Mouse (Mus musculus) hindbrain, embryonic 13.5 days (tissue): Measurements from ENCODE around the gene Fam214b. TPM values are rescaled to one million over a fixed set of nuclear protein-coding genes. Genes with fewer than 3 reads are reported as not detected.
A peak's percentile ranks its signal among the peaks of the same experiment; 100 is the strongest.

Source experiments
- ATAC-seq: fragments of 200-750 bp; cut with Nextera tagmentation; 2 replicates; pipeline ENCODE4 v1.8.0; 2017; ENCODE audit warnings: moderate TSS enrichment; ENCODE audit not compliant: low FRiP score
- H3K27ac ChIP-seq: fragments of 300-500 bp; sonication (generic); 2 replicates; pipeline ENCODE4 v1.5.1; 2015; ENCODE audit warnings: inconsistent platforms, mild to moderate bottlenecking, moderate library complexity
- H3K27me3 ChIP-seq: fragments of 300-500 bp; sonication (generic); 2 replicates; pipeline ENCODE4 v1.6.1; 2015; ENCODE audit warnings: mild to moderate bottlenecking, inconsistent platforms
- H3K36me3 ChIP-seq: fragments of 300-500 bp; sonication (generic); 2 replicates; pipeline ENCODE4 v1.6.1; 2015; ENCODE audit warnings: mild to moderate bottlenecking, inconsistent platforms
- H3K4me1 ChIP-seq: fragments of 300-500 bp; sonication (generic); replicated peaks from 2 replicates; pipeline ENCODE4 v1.6.1; 2015; ENCODE audit warnings: inconsistent platforms
- H3K4me2 ChIP-seq: fragments of 300-500 bp; sonication (generic); 2 replicates; pipeline ENCODE4 v1.6.1; 2015; ENCODE audit warnings: inconsistent platforms, mild to moderate bottlenecking, moderate library complexity
- H3K4me3 ChIP-seq: fragments of 300-500 bp; sonication (generic); 2 replicates; pipeline ENCODE4 v1.5.1; 2015; ENCODE audit warnings: mild to moderate bottlenecking, inconsistent platforms
- H3K9ac ChIP-seq: fragments of 300-500 bp; sonication (generic); 2 replicates; pipeline ENCODE4 v1.6.1; 2015; ENCODE audit warnings: mild to moderate bottlenecking, inconsistent platforms
- H3K9me3 ChIP-seq: fragments of 300-500 bp; sonication (generic); 2 replicates; pipeline ENCODE4 v1.6.1; 2016; ENCODE audit warnings: inconsistent platforms
- WGBS: fragments of 180-500 bp; shearing (Covaris S2); methylation state at CpG from one replicate; pipeline ENCODE4 v1.1.7; 2015; 5-methylcytosine and 5-hydroxymethylcytosine counted together
- polyA plus RNA-seq: library from polyadenylated mRNA; unstranded; fragments of >200 nt; fragmentation: Nextera tagmentation; extraction: Ambion mirVana; gene quantifications from 2 replicates; pipeline ENCODE4 v1.2.1, GENCODE M21; 2015

Gene Fam214b
- polyA plus RNA-seq, 1 experiment from 2014 or later = 33.3 TPM

DNA sequence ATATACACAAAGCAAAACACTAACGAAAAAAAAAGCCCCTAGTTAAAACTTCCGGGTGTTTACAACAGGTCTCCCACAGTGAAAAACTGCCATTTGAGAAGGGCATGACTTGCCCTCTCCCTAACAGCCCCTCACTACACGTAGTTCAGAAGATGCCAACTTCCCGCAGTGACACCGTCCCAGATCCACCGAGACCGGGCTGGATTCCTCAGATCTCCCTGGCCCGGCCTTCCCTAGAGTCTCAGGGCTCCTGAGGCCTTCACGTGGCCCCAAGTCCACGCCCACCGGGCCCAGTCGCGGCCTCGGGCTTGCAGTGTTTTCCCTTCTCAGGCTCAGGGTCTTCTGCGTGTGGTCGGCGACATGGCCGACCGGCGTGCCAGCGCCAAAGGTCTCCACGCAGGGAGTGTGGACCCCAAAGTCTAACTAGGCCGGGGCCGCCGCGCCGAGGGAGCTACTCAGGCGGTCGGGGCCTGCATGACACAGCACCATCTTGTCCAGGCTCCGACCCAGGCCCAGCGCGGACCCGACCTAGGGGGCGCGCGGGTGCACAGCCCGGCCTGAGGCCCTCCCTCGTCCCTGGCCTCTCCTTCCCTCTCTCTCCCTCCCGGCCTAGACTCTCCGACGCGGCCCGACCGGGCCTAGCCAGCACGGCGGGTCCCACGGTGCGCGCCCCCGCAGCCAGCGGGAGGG lies 46.4 kb downstream of the Fam214b start:
- ATAC-seq = peak; percentile 83
- peaks cover 19% of the 10 kb centered on the region for H3K36me3 ChIP-seq
- peaks cover 27% of the 10 kb centered on the region for H3K4me1 ChIP-seq
- no peaks in the 10 kb centered on the region for H3K9me3 ChIP-seq
- under 1% methylated on average over 47 of the region's 51 CpGs for WGBS
- H3K27ac ChIP-seq = peak overlapping the region; percentile 99
- H3K4me3 ChIP-seq = peak overlapping the region; percentile 87
- H3K27me3 ChIP-seq = no peaks in the 10 kb centered on the region
- H3K9ac ChIP-seq = peak overlapping the region; percentile 94
- H3K4me2 ChIP-seq = peak overlapping the region; percentile 85

DNA sequence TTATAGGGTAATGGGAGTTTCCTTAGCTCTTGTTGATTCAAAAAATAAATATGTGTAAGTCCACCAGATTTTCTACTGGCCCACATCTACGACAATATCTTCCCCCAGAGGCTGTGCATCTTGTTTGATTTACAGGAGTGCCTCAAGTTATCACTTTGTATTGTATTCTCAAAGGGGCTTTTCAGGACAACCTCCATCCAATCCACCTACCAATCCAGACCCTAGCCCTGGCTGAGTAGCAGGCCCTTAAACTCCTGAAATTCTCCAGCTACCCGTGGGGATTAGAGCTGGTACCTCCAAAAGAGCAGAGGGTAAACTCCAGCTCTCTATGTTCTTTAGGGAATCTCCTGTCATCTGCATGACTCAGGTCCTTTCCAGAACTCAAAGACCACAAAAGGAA lies 48.0 kb downstream of the Fam214b start:
- peak overlapping the region; percentile 85 for H3K4me2 ChIP-seq
- H3K9me3 ChIP-seq = no peaks in the 10 kb centered on the region
- H3K4me1 ChIP-seq = peaks cover 27% of the 10 kb centered on the region
- no peak overlapping the region for H3K27ac ChIP-seq
- H3K4me3 ChIP-seq = peak overlapping the region; percentile 87
- ATAC-seq = no peak
- H3K9ac ChIP-seq = peak overlapping the region; percentile 94
- 72% methylated on average over 2 of the region's 2 CpGs for WGBS
- no peaks in the 10 kb centered on the region for H3K27me3 ChIP-seq
- peaks cover 35% of the 10 kb centered on the region for H3K36me3 ChIP-seq

DNA sequence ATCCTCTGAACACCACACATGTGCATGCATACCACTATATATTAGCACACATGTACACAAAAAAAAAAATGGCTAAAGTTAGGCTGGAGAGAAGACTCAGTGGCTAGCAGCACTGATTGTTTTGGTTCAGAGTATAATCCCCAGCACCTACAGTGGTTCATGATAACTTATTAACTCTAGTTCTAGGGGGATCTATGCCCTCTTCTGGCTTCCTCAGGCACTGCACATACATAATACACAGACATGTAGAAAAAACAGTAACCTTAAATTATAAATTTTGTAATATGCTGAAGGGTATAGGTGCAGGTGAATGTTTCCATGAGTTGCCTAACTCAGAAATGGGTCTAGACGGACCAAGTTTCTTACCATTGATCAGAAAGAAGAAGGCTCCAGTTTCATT lies 57.7 kb downstream of the Fam214b start:
- H3K36me3 ChIP-seq = peaks cover 97% of the 10 kb centered on the region
- ATAC-seq = no peak
- H3K4me3 ChIP-seq = no peak overlapping the region
- no peaks in the 10 kb centered on the region for H3K27me3 ChIP-seq
- no peaks in the 10 kb centered on the region for H3K4me1 ChIP-seq
- H3K4me2 ChIP-seq = no peak overlapping the region
- H3K9me3 ChIP-seq = no peaks in the 10 kb centered on the region
- no peak overlapping the region for H3K9ac ChIP-seq
- WGBS = 87% methylated on average over 1 of the region's 1 CpGs
- no peak overlapping the region for H3K27ac ChIP-seq

Other genes with a start within 250 kb of the Fam214b start
- gene Fam205a1, start 192.3 kb downstream of the Fam214b start, polyA plus RNA-seq = 0.05 TPM in 1 of 2 replicates, not detected in the other
- 0.36 and 0.69 TPM in 2 replicates for gene Gm12394, start 189.4 kb downstream of the Fam214b start, polyA plus RNA-seq
- 1.7 and 2.3 TPM in 2 replicates for gene Fam205c, start 172.0 kb downstream of the Fam214b start, polyA plus RNA-seq
- 21.7 and 23.0 TPM in 2 replicates for gene Phf24, start 129.6 kb downstream of the Fam214b start, polyA plus RNA-seq
- gene Dnajb5, start 96.4 kb downstream of the Fam214b start, polyA plus RNA-seq = 51.0 and 51.2 TPM in 2 replicates
- 0.63 and 0.70 TPM in 2 replicates for gene 1700022I11Rik, start 76.6 kb downstream of the Fam214b start, polyA plus RNA-seq
- 524 and 526 TPM in 2 replicates for gene Vcp, start 45.7 kb downstream of the Fam214b start, polyA plus RNA-seq
- gene Fancg, start 35.7 kb downstream of the Fam214b start, polyA plus RNA-seq = 20.0 and 21.9 TPM in 2 replicates
- 27.4 and 27.5 TPM in 2 replicates for gene Pigo, start 20.4 kb downstream of the Fam214b start, polyA plus RNA-seq
- gene Stoml2, start 14.5 kb downstream of the Fam214b start, polyA plus RNA-seq = 226 and 232 TPM in 2 replicates
- gene Unc13b, start 12.7 kb upstream of the Fam214b start, polyA plus RNA-seq = 18.6 and 19.7 TPM in 2 replicates
- 0.34 and 0.40 TPM in 2 replicates for gene Atp8b5, start 220.9 kb upstream of the Fam214b start, polyA plus RNA-seq